In the genomic region with DNA sequence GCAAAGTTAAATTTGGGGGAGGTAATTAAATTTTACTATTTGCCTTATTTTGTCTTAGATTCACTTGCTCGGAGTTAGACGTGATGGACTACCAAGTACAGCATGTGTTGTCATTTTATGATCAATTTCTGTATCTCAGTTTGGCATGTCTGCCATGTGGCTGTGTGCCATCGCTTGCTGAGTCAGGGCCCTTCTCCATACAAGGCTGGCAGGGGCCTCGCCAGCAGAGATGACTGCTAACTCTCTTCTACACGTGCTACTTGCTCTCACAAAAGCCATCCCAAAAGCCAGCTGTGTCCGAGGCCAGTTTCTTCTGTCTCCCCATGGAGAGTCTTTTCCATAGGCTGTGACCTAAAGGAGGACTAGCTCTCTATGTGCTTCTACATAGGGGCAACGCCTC, we compare ENCODE assay signal across 18 mouse cellular contexts.
DNase-seq lines count a peak whose midpoint lies in the region; ATAC-seq and TF ChIP-seq lines count a peak whose summit lies in the region.
"Had no signal": no experiment of that assay in that cellular context is flagged by ENCODE, and none has a peak within 500 bp of the region (broad histone marks: within the 10 kb centered on the region; RNA-seq: fewer than 3 reads in every experiment).

No protein-coding gene starts in this region.

- H3K9ac ChIP-seq in forebrain, embryonic 14.5 days (ENCODE audit: low read length): no peak overlapping the region
- H3K9ac ChIP-seq in forebrain, embryonic 13.5 days: no peak overlapping the region
- H3K9ac ChIP-seq in intestine, postnatal 0 days (ENCODE audit: low read depth, low read length): no peak overlapping the region
- H3K9ac ChIP-seq: forebrain, embryonic 15.5 days; limb, embryonic 12.5 days; liver, embryonic 14.5 days; midbrain, embryonic 12.5 days had no signal

- no peak overlapping the region for H3K4me3 ChIP-seq in forebrain, embryonic 14.5 days (ENCODE audit: low read depth, low read length)
- no peak overlapping the region for H3K4me3 ChIP-seq in forebrain, embryonic 13.5 days
- no peak overlapping the region for H3K4me3 ChIP-seq in intestine, postnatal 0 days (ENCODE audit: low read depth, low read length)
- H3K4me3 ChIP-seq: forebrain, embryonic 15.5 days; hindbrain, embryonic 10.5 days; left cerebral cortex, adult 2 months; limb, embryonic 12.5 days; midbrain, embryonic 12.5 days had no signal

- no peaks in the 10 kb centered on the region for H3K4me1 ChIP-seq in forebrain, embryonic 14.5 days (ENCODE audit: control insufficient read depth, insufficient read depth, low read length)
- H3K4me1 ChIP-seq in forebrain, embryonic 13.5 days: no peaks in the 10 kb centered on the region
- H3K4me1 ChIP-seq in intestine, postnatal 0 days (replicated peaks; ENCODE audit: control insufficient read depth, insufficient read depth, low read length): no peaks in the 10 kb centered on the region
- H3K4me1 ChIP-seq: forebrain, embryonic 15.5 days; midbrain, embryonic 12.5 days had no signal

- no peak for TF ChIP-seq CTCF in intestine, postnatal 0 days (IDR thresholded peaks at IDR 0.05; ENCODE audit: low read depth)

- no peaks in the 10 kb centered on the region for H3K9me3 ChIP-seq in forebrain, embryonic 14.5 days (replicated peaks; ENCODE audit: control insufficient read depth, low read length)
- no peaks in the 10 kb centered on the region for H3K9me3 ChIP-seq in forebrain, embryonic 13.5 days (replicated peaks)
- no peaks in the 10 kb centered on the region for H3K9me3 ChIP-seq in intestine, postnatal 0 days (ENCODE audit: control insufficient read depth)
- H3K9me3 ChIP-seq: forebrain, embryonic 15.5 days; hindbrain, embryonic 10.5 days; limb, embryonic 12.5 days; midbrain, embryonic 12.5 days had no signal

- no peaks in the 10 kb centered on the region for H3K27me3 ChIP-seq in forebrain, embryonic 14.5 days (replicated peaks; ENCODE audit: control insufficient read depth, insufficient read depth, low read length)
- no peaks in the 10 kb centered on the region for H3K27me3 ChIP-seq in forebrain, embryonic 13.5 days
- no peaks in the 10 kb centered on the region for H3K27me3 ChIP-seq in intestine, postnatal 0 days (replicated peaks; ENCODE audit: control insufficient read depth, insufficient read depth, low read length)
- H3K27me3 ChIP-seq: forebrain, embryonic 15.5 days; midbrain, embryonic 12.5 days had no signal

- no peak overlapping the region for H3K4me2 ChIP-seq in forebrain, embryonic 14.5 days (ENCODE audit: low read length)
- no peak overlapping the region for H3K4me2 ChIP-seq in forebrain, embryonic 13.5 days
- no peak overlapping the region for H3K4me2 ChIP-seq in intestine, postnatal 0 days (replicated peaks; ENCODE audit: low read depth)
- H3K4me2 ChIP-seq: forebrain, embryonic 15.5 days; limb, embryonic 12.5 days; midbrain, embryonic 12.5 days had no signal

- WGBS in forebrain, embryonic 14.5 days: 83% methylated on average over 7 of the region's 7 CpGs
- WGBS in forebrain, embryonic 13.5 days: 81% methylated on average over 7 of the region's 7 CpGs
- WGBS in intestine, postnatal 0 days: 84% methylated on average over 7 of the region's 7 CpGs

- no peak for ATAC-seq in forebrain, embryonic 14.5 days
- no peak for ATAC-seq in forebrain, embryonic 13.5 days
- ATAC-seq in intestine, postnatal 0 days: no peak
- ATAC-seq in granulocyte monocyte progenitor cell, adult 5-6 weeks (replicated peaks; ENCODE audit: poor library complexity, severe bottlenecking): no peak
- ATAC-seq: forebrain, embryonic 15.5 days had no signal

- no peaks in the 10 kb centered on the region for H3K36me3 ChIP-seq in forebrain, embryonic 14.5 days (ENCODE audit: control insufficient read depth, insufficient read depth, low read length)
- no peaks in the 10 kb centered on the region for H3K36me3 ChIP-seq in forebrain, embryonic 13.5 days (ENCODE audit: poor library complexity, severe bottlenecking)
- H3K36me3 ChIP-seq in intestine, postnatal 0 days (ENCODE audit: control insufficient read depth, insufficient read depth): no peaks in the 10 kb centered on the region
- H3K36me3 ChIP-seq: forebrain, embryonic 15.5 days; hindbrain, embryonic 10.5 days; limb, embryonic 12.5 days; midbrain, embryonic 12.5 days had no signal

- peak; percentile 43 for DNase-seq in forebrain, embryonic 14.5 days (ENCODE audit: low spot score)
- peak; percentile 11 for DNase-seq in Muller cell, postnatal 12 days (ENCODE audit: inconsistent ontology term)
- DNase-seq in adrenal gland, postnatal 14 days: peak; percentile 87
- DNase-seq in layer of hippocampus, adult 9-10 months (ENCODE audit: low spot score): peak; percentile 22
- DNase-seq in thymus, adult 18-20 months: no peak
- DNase-seq: cerebellum, adult 18-20 months; heart, adult 11 months; lung, postnatal 4 days had no signal

- no peak overlapping the region for H3K27ac ChIP-seq in forebrain, embryonic 14.5 days (ENCODE audit: low read depth, low read length)
- H3K27ac ChIP-seq in forebrain, embryonic 13.5 days: no peak overlapping the region
- no peak overlapping the region for H3K27ac ChIP-seq in intestine, postnatal 0 days (ENCODE audit: low read depth, low read length)
- H3K27ac ChIP-seq: forebrain, embryonic 15.5 days; hindbrain, embryonic 10.5 days; kidney, postnatal 0 days; left cerebral cortex, adult 2 months; limb, embryonic 12.5 days; liver, embryonic 14.5 days; midbrain, embryonic 12.5 days had no signal

Comparison
In these comparisons a context has a peak if more than half of its experiments do, and no peak if none do; other contexts are left out.
1. DNase-seq: peak in forebrain, embryonic 14.5 days (single experiment), Muller cell, postnatal 12 days (single experiment), adrenal gland, postnatal 14 days (single experiment) and layer of hippocampus, adult 9-10 months (single experiment); none in thymus, adult 18-20 months (0 of 2).